Mouse (Mus musculus): ENCODE measurements around the gene Mpped2. TPM values are rescaled to one million over a fixed set of nuclear protein-coding genes. Genes with fewer than 3 reads are reported as not detected.

The Mpped2 gene
- polyA plus RNA-seq, 1 experiment from 2014 or later = 8.0 TPM

DNA sequence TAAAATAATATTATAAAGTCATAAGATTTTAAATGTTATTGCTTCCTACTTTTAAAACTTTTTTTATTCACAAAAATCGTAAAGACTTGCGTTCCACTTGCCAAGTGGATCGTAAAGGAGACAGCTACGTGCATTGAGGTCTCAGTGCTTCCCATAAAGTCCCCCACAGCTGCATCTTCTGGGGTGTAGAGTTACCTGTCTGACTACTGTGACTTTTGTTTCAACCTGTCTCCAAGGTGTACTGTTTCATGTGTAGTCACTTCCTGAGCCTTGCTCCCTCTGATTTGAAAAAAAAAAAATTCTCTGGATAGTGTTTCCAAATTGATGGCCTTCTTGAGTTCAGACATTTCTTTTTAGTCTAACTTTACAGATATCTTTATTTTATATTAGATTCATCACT, 29.0 kb downstream of the Mpped2 start:
- 87% methylated on average over 4 of the region's 4 CpGs for WGBS
- no peaks in the 10 kb centered on the region for H3K4me1 ChIP-seq (replicated peaks; ENCODE audit: control insufficient read depth, insufficient read depth, low read length)
- TF ChIP-seq CTCF (IDR thresholded peaks at IDR 0.05; ENCODE audit: low read depth) = no peak

DNA sequence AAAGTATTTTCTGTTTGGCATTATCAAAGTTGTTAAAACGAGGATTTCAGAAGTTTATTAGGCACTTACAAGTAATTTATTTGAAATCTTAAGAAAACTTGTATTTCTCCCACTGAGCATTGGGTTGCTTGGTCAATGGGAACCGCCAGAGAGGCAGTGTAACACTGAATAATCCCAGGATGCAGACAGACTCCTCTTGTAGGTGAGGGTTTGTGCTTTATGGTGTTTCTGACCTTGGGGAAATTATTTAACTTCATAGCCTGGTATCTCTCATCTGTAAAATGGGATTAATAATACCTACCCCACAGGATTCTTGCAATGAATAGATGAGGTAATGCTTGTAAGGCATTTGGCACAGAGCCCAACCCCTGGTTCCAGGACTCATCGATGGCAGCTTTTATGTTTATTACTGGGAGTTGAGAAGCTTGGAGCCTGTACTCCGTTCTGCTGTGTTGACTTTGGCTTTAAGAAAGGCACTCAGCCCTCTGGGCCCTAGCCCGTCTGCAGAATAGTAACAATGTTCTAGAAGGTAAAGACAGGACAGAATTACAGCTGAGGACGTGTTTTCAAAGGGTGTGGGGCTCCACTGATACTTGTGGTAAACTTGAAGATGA, 37.0 kb downstream of the Mpped2 start:
- Histone ChIP-seq H3K4me1 (replicated peaks; ENCODE audit: control insufficient read depth, insufficient read depth, low read length) (no peaks in the 10 kb centered on the region), H3K9ac (ENCODE audit: low read depth, low read length) (no peak overlapping the region), H3K4me2 (replicated peaks; ENCODE audit: low read depth) (no peak overlapping the region), H3K36me3 (ENCODE audit: control insufficient read depth, insufficient read depth) (no peaks in the 10 kb centered on the region), H3K9me3 (ENCODE audit: control insufficient read depth) (no peaks in the 10 kb centered on the region), H3K27me3 (replicated peaks; ENCODE audit: control insufficient read depth, insufficient read depth, low read length) (no peaks in the 10 kb centered on the region), H3K27ac (ENCODE audit: low read depth, low read length) (no peak overlapping the region), H3K4me3 (ENCODE audit: low read depth, low read length) (no peak overlapping the region)
- no peak for TF ChIP-seq CTCF (IDR thresholded peaks at IDR 0.05; ENCODE audit: low read depth)
- WGBS = 37% methylated on average over 6 of the region's 6 CpGs
- ATAC-seq = no peak

More for the DNA sequence above, 29.0 kb downstream of the Mpped2 start:
- Histone ChIP-seq H3K9me3 (ENCODE audit: control insufficient read depth) (no peaks in the 10 kb centered on the region), H3K4me3 (ENCODE audit: low read depth, low read length) (no peak overlapping the region), H3K27me3 (replicated peaks; ENCODE audit: control insufficient read depth, insufficient read depth, low read length) (no peaks in the 10 kb centered on the region), H3K36me3 (ENCODE audit: control insufficient read depth, insufficient read depth) (no peaks in the 10 kb centered on the region), H3K27ac (ENCODE audit: low read depth, low read length) (no peak overlapping the region), H3K4me2 (replicated peaks; ENCODE audit: low read depth) (no peak overlapping the region), H3K9ac (ENCODE audit: low read depth, low read length) (no peak overlapping the region)
- ATAC-seq = no peak

DNA sequence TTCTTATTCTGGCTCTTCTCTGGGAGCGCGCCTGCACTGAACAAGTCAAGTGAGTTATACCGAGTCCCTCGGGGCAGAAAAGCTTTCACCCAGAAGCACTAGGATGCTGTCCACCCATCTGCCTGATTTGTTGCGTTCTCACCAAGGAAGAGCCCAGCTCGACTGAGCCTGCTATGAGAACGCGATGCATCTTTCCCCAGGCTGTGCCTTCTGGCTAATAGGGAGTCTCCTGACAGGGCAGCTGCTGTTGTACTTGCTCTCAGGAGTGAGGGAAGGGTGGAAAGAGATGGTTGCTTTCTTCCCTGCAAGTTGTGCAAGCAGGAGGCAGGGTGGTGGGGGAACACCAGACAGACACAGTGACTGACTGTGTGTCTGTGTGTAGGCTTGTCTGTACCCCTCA, 37.5 kb downstream of the Mpped2 start:
- Histone ChIP-seq H3K9me3 (ENCODE audit: control insufficient read depth) (no peaks in the 10 kb centered on the region), H3K27ac (ENCODE audit: low read depth, low read length) (no peak overlapping the region), H3K4me1 (replicated peaks; ENCODE audit: control insufficient read depth, insufficient read depth, low read length) (no peaks in the 10 kb centered on the region), H3K36me3 (ENCODE audit: control insufficient read depth, insufficient read depth) (no peaks in the 10 kb centered on the region), H3K27me3 (replicated peaks; ENCODE audit: control insufficient read depth, insufficient read depth, low read length) (no peaks in the 10 kb centered on the region), H3K4me3 (ENCODE audit: low read depth, low read length) (no peak overlapping the region), H3K4me2 (replicated peaks; ENCODE audit: low read depth) (no peak overlapping the region), H3K9ac (ENCODE audit: low read depth, low read length) (no peak overlapping the region)
- no peak for ATAC-seq
- TF ChIP-seq CTCF (IDR thresholded peaks at IDR 0.05; ENCODE audit: low read depth) = no peak
- 70% methylated on average over 8 of the region's 8 CpGs for WGBS

DNA sequence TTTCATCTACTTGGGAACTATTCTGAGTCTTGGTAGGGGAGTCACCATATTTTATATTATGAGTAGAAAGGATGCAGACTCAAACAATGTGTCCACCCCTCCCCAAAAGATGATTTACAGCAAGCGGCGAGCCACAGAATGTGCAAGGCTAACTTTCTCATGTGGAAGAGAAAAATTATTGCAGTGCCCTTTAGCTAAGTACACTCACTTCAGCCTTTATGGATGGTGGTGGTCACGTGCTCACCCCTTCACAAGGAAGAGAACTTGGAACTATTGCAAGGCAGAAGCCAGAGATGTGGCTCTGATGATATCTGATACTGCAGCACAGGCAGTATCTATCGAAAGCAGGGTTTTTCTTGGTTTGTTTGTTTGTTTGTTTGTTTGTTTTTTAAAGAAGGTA, 38.4 kb downstream of the Mpped2 start:
- Histone ChIP-seq H3K9ac (ENCODE audit: low read depth, low read length) (no peak overlapping the region), H3K4me2 (replicated peaks; ENCODE audit: low read depth) (no peak overlapping the region), H3K4me1 (replicated peaks; ENCODE audit: control insufficient read depth, insufficient read depth, low read length) (no peaks in the 10 kb centered on the region), H3K4me3 (ENCODE audit: low read depth, low read length) (no peak overlapping the region), H3K27me3 (replicated peaks; ENCODE audit: control insufficient read depth, insufficient read depth, low read length) (no peaks in the 10 kb centered on the region), H3K9me3 (ENCODE audit: control insufficient read depth) (no peaks in the 10 kb centered on the region), H3K36me3 (ENCODE audit: control insufficient read depth, insufficient read depth) (no peaks in the 10 kb centered on the region), H3K27ac (ENCODE audit: low read depth, low read length) (no peak overlapping the region)
- 73% methylated on average over 4 of the region's 4 CpGs for WGBS
- no peak for ATAC-seq
- TF ChIP-seq CTCF (IDR thresholded peaks at IDR 0.05; ENCODE audit: low read depth) = no peak

DNA sequence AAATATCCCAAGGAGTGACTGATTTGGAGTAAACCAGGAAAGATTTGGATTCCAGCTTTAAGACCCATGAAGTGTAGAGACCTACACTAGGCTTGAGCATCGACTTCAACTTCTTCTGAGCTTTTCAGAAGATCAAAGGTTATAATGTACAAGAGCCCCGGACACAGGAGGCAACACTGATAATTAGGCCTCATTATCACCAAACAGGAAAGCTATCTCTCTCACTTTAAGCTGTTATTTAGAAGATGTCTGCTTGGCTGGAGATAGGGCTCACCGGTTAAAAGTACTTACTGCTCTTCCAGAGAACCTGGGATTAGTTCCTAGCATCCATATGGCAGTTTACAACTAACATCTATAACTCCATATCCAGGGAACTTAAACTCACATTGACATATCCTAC, 39.1 kb downstream of the Mpped2 start:
- ATAC-seq = no peak
- 39% methylated on average over 3 of the region's 3 CpGs for WGBS
- H3K4me1 ChIP-seq (replicated peaks; ENCODE audit: control insufficient read depth, insufficient read depth, low read length) = no peaks in the 10 kb centered on the region
- H3K4me2 ChIP-seq (replicated peaks; ENCODE audit: low read depth) = no peak overlapping the region
- no peaks in the 10 kb centered on the region for H3K36me3 ChIP-seq (ENCODE audit: control insufficient read depth, insufficient read depth)
- H3K9ac ChIP-seq (ENCODE audit: low read depth, low read length) = no peak overlapping the region
- no peaks in the 10 kb centered on the region for H3K27me3 ChIP-seq (replicated peaks; ENCODE audit: control insufficient read depth, insufficient read depth, low read length)
- no peak for TF ChIP-seq CTCF (IDR thresholded peaks at IDR 0.05; ENCODE audit: low read depth)
- no peak overlapping the region for H3K27ac ChIP-seq (ENCODE audit: low read depth, low read length)
- H3K4me3 ChIP-seq (ENCODE audit: low read depth, low read length) = no peak overlapping the region
- no peaks in the 10 kb centered on the region for H3K9me3 ChIP-seq (ENCODE audit: control insufficient read depth)

DNA sequence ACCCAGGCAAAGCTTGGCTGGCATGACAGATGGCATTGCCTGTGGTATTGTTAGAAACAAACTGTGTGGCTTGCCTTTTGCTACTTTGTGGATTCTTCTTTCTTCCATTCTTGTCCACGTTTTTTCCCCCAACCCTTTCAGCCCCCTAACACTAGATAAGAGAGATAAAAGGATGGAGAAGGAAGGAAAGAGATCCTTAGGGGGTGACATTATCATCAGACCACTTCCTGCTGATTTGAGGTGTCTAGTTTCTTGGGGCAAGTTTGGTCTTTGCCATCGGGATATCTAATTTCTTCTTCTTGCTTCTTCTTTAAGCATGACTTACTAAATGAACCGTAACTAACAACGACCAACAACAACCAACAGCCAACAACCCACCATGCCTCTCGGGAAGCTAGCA, 40.3 kb downstream of the Mpped2 start:
- Histone ChIP-seq H3K27me3 (replicated peaks; ENCODE audit: control insufficient read depth, insufficient read depth, low read length) (no peaks in the 10 kb centered on the region), H3K4me1 (replicated peaks; ENCODE audit: control insufficient read depth, insufficient read depth, low read length) (no peaks in the 10 kb centered on the region), H3K27ac (ENCODE audit: low read depth, low read length) (no peak overlapping the region), H3K4me2 (replicated peaks; ENCODE audit: low read depth) (no peak overlapping the region), H3K4me3 (ENCODE audit: low read depth, low read length) (no peak overlapping the region), H3K36me3 (ENCODE audit: control insufficient read depth, insufficient read depth) (no peaks in the 10 kb centered on the region), H3K9me3 (ENCODE audit: control insufficient read depth) (no peaks in the 10 kb centered on the region), H3K9ac (ENCODE audit: low read depth, low read length) (no peak overlapping the region)
- no peak for TF ChIP-seq CTCF (IDR thresholded peaks at IDR 0.05; ENCODE audit: low read depth)
- 78% methylated on average over 5 of the region's 5 CpGs for WGBS
- no peak for ATAC-seq

DNA sequence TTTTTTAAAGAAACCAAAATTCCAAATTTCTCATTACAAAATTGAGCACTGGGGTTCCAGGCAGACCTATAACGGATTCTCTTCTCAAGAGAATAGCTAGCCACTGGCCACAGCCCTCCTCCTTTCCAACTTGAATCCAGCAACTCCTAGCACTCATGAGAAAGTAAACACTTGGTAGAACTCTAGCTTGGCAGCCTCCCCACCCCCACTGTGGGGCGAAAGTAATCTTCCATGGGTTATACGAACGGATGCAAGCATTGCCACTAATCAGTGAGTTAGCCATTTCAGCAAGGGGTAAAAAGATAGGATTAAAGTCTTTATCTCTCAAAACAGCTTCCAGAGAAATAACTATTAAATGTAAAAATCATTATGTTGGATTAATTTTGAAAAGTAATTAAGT, 40.9 kb downstream of the Mpped2 start:
- H3K27ac ChIP-seq (ENCODE audit: low read depth, low read length) = no peak overlapping the region
- no peak overlapping the region for H3K4me2 ChIP-seq (replicated peaks; ENCODE audit: low read depth)
- H3K36me3 ChIP-seq (ENCODE audit: control insufficient read depth, insufficient read depth) = no peaks in the 10 kb centered on the region
- H3K27me3 ChIP-seq (replicated peaks; ENCODE audit: control insufficient read depth, insufficient read depth, low read length) = no peaks in the 10 kb centered on the region
- H3K4me1 ChIP-seq (replicated peaks; ENCODE audit: control insufficient read depth, insufficient read depth, low read length) = no peaks in the 10 kb centered on the region
- H3K4me3 ChIP-seq (ENCODE audit: low read depth, low read length) = no peak overlapping the region
- H3K9me3 ChIP-seq (ENCODE audit: control insufficient read depth) = no peaks in the 10 kb centered on the region
- TF ChIP-seq CTCF (IDR thresholded peaks at IDR 0.05; ENCODE audit: low read depth) = no peak
- WGBS = 70% methylated on average over 4 of the region's 4 CpGs
- no peak for ATAC-seq
- no peak overlapping the region for H3K9ac ChIP-seq (ENCODE audit: low read depth, low read length)
